Mouse (Mus musculus): ENCODE measurements at regions not wholly inside any gene's neighbourhood (a gene's known extent, or its start where the extent isn't known, plus 50 kb on each side); places are given as distances from the start of the nearest gene placed in this dataset.

DNA sequence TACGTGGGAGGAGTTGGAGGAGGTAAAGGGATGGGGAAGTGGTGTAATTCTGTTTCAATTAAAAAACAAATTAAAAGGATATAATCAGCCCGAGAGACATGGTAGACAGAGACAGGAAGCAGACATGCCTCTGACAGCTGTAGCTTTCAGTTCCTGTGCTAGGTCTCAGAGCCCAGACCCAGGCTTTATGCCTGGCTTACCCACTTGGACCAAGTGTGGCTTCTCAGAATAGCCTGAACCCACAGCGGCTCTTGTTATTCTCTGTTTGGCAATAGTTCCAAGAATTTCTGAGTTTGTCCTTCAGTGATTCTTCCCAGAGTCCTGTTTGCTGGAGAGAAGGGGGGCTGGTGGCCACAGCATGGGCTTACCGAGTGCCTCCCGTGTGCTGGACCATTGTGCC, 182.4 kb downstream of the Pten start:
- ATAC-seq (ENCODE audit: low TSS enrichment): no peak

DNA sequence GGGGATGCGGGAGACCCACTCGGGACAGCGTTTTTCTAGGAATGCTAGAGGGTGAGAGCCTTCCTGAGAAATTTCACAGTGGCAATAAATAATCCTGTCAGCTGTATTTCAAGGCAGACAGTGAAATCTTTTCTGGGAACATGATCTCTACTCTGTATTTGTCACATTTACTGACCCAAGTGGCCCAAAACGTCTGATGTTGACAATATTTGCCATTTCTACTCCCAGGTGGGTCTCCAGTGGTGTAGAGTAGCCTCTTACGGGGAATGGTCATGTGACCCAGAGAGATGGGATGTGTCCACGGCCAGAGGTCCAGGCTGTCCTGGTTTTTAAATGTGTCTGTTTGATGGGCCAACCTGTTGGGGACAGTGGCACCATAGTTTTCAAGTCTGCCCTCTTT, 183.5 kb downstream of the Pten start:
- no peak for ATAC-seq (ENCODE audit: low TSS enrichment)

DNA sequence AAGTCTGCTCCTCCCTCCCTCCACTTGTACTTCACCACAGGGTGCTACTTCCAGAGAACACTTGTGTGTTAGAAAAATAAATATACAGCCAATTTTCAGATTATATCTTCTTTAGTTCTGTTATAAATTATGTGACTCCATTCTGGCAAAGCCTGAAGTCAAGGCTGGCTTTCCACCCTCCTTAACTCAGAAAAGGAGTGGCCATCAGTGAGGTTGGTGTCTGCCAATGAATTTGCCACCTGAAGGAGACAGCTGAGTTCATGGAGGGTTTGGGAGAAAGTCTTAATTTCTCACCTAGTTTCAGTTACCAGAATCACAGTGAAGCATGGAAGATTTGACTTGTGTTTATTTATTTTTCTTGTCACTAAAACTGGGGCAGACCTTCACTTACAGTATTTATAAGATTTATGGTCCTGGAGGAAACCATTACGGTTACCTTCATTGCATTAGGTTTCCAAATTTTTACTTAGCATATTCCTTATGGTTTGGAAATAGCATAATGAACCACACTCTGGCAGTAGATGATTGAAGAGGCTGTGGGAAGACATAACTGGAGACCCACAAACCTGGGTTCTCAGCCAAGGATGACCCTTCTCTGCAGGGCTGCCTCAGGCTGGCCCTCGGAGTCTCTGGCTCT, 186.4 kb downstream of the Pten start:
- no peak for ATAC-seq (ENCODE audit: low TSS enrichment)

DNA sequence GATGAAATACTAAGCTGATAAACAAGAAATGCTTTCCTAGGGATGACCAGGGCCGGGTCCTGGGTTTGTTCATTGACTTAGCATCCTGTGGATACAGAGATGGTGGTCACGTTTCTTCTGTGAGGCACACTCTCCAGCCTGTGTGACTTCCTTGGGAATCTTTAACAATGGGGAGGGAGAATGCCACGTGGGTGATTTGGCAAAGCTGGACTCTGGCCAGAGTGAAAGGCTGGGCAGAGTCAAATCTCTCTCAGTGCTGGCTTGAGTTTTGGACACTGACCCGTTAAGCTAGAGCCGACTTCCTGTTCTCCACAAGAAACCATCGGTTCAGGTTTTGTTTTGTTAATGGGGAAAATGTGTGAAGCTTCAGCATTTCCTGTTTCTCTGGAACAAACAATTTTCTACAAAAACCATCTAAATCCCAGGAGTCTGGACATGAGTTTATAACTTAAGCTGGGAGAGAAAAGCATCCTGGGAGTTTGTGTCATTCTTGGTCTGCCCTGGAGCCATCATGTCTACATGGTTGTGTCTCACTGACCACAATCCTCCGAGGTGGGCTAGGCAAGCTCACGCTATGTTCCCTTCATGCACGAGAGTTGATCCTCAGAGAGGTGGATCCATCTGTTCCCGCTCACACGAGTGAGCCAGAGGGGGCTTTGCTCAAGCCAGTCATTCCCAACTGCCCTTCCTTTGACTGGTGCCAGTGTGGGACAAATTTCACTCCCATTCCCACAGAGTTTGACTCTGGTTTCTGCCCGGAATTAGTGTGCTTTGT, 190.0 kb downstream of the Pten start:
- ATAC-seq (ENCODE audit: low TSS enrichment): no peak

DNA sequence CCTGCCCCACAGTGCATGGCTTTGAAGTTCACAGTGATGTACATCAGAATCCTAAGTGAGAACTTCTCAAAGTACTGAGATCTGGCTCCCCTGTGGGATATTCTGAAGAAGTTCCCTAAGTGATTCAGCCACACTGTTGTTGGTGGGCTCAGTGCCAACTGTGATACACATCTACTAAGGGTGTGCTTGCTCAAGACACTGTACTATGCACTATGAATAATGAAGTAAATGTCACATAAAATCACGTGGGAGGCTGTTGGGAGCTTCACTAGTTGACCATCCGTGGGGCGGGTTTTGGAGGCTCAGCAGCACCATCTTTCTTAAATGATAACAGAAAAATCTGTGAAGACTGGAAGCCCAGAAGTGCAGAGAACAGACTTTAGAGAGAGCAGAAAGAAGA, 193.0 kb downstream of the Pten start:
- no peak for ATAC-seq (ENCODE audit: low TSS enrichment)

DNA sequence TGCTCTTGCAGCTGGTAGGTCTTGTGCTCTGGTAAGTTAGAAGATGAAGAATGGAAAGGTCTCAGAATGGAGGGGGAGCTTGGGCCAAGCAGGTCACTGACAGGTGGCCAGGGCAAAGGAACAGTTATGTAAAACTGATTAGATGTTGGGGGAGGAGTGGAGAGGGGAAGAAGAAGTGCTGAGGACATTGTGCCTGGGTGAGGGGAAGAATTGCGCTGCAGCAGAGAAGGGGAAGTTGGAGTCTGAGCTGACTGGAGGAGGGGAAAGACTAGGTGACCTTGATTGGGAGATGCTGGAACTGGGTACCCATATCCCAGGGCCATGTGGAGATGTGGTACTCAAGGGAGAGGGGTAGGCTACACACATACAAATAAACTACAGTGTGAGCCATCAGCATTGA, 193.5 kb downstream of the Pten start:
- no peak for ATAC-seq (ENCODE audit: low TSS enrichment)

DNA sequence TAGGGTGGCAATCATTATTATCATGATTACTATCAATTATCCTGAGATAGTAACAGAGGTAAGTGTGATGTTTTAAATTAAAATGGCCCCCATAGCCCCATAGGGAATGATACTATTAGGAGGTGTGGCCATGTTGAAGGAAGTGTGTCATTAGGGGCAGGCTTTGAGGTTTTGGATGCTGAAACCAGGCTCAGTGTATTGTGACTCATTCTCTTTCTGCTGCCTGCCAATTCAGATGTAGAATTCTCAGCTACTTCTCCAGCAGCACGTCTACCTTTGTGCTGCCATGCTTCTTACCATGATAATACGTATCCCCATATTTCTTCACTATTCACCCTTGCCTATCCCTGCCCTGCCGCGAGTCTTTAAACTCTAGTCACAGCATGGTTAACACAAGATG, 195.1 kb downstream of the Pten start:
- ATAC-seq (ENCODE audit: low TSS enrichment): no peak

DNA sequence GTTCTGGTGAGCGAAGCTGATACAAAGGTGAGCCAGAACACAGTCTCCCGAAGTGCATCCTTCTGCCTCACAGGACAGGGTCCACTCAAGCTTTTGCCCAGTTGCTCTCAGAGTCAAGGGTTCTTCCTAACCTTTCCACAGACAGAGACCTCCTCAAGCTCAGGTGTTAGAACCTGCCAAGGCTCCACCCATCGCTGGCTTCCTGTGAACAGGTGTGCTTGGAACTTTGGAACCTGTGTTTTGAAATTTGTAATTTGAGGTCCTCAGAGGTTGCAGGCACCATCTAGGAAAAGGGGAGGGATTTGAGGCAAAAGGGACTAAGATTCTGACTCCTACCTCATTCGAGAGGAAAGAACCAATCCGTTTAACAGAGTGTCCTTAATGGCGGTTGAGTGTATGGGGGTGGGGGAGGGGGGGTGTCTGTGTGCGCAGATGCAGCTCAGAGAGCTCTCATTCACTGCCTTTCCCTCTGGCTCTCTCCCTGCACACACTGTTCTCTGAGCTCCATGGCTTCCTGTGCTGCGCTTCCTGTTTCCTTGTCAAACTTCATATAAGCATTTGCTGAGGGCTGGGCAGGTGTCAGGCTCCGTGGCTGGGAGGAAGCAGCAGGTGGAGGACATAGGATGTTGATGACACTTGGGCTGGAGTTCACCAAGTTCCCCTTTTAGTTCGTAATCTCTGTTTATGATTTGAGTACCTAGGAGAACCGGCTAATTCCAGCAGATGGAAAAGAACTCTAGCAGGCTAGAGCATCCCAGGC, 195.8 kb downstream of the Pten start:
- ATAC-seq (ENCODE audit: low TSS enrichment): no peak

DNA sequence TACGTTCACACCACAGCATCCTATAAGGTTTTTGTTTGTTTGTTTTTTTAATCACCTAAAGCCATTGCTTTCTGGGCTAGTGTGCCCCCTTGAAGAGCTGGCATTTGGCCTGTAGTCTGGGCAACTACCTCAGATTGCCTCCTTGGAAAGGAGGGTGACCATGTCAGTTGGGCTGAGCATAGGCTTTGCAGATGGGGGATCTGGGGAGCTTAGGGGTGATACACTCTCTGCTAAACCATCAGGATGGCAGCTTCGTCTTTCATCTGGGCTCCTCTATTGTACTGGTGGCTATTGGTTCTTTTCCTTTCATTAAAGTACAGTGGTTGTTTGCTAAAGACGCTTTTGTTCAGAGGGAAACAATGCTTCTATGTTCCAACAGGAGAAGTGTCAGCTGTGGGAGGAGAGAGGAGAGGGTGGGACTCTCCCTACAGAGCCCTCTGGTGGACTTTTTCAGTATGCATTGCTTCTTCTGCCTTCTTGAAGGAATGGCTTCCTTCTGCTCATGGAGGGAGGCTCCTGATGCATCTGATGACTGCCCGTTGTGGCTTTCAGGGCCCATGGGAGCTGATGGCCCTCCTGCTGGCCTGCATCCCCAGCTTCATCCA, 196.8 kb downstream of the Pten start:
- peak; percentile 69 for ATAC-seq (ENCODE audit: low TSS enrichment)

DNA sequence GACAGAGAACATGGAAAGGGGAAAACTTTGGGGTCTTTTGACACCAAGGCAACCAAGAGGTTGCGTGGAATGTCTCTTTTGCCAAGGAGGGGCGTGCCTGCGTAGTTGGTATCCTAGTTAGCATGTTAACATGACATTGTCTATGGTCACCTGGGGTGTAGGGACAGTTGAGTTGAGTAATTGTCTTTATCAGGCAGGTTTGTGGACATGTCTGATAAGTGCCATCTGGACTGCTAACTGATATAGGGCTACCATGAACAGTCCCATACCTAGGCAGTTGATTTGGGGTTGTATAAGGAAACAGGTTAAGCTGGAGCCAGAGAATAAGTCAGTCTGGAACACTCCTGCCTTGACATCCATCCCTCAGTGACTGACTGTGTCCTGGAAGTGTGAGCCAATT, 197.6 kb downstream of the Pten start:
- ATAC-seq (ENCODE audit: low TSS enrichment): no peak

DNA sequence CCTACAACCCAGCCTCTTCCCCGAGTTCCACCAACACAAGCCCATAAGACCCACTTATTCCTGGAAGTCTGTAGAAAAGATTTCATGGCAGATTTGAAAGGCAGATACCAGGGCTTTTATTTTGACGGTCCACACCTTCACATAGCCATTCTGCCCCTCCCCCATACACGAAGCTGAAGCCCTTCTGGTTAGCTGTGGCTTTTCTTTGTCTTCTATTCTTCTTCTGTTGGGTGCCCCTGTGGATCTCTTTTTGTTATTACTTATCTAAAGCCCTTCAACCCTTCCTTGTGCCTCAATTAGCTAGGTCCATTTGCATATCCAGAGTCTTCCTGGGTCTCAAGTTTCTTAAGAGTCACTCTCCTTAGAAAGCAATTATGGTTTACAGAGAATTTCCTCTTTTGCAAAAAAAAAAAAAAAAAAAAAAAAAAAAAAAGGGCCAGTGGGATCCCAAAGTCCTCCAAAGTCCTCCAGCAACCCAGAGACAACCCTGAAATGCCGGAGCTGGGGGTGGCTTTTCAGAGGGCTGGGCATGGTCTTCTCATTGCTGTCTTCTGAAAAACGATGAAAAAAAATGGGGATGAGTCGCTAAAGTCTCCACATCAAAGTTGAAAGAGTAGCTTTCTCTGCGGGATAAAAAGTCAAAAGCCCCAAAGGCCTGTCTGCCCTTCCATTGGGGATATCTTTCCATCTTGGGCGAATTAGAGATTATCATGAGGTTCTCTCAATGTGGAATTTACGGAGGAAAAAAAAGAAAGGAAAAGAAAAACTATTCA, 199.0 kb downstream of the Pten start:
- no peak for ATAC-seq (ENCODE audit: low TSS enrichment)

DNA sequence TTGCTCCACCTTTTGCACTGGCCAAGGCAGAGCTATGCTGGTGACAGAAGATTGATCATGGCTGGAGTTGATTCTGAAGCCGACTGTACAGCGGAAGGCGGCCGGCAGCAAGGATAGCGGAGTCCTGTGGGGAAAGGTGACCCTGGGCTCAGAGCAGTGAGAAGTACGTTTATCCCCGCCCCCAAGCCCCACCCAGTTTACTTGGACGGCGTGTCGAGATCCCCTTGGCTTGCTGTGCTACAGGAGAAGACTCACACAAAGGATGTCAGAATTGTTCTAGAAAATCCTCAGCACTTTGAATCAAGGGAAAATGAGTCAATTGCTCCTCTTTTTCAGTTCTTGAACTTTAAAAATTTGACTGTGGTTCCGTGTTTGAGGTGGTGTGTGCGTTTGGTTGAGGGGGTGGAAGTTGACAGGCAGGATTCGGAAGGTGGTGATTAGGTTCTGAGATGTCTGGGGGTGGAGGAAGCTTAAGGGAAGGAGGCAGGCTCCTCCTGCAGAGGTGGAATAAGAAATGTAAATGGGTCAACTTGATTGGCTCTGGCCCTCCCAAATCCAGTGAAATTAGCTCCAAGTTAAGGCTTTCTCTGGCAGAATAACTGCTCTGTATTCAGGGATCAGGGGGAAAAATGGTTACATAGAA, 199.7 kb downstream of the Pten start:
- ATAC-seq (ENCODE audit: low TSS enrichment): peak; percentile 66

DNA sequence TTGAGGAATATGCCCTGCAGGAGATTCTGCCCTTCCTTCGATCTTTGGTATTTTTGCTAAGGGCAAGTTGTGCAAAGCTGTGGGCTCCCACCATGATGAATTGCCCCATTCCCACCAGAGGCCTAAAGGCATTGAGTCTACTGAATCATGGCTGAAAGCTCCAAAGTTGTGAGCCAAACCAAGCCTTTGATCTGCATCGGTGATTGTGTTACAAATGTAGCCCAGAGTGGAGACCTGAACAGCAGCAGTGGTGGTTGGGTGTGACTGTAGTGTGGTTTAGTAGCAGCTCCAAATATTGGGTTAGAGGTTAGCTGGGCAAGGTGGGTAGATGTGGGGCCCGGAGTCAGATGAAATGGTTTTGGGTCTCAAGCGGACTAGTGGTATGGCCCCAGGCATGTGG, 201.0 kb downstream of the Pten start:
- ATAC-seq (ENCODE audit: low TSS enrichment): no peak

DNA sequence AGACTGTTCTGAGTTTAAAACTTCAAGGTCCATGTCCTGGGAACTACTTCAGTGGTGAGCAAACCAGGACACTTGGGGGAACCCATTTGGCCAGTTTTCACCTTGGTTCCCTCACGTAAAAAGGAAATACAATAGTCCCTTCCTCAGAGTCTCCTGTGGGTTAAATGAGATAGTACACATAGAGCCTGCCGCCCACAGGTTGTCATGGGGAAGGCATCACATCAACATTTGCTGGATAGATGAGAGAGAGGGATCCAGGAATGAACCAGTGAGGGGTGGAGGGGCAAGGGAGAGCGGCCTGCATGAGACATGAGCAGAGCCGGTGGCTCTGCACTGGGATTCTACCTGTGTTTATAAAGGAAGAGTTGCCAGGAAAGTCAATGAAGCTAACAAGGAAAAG, 201.5 kb downstream of the Pten start:
- no peak for ATAC-seq (ENCODE audit: low TSS enrichment)

DNA sequence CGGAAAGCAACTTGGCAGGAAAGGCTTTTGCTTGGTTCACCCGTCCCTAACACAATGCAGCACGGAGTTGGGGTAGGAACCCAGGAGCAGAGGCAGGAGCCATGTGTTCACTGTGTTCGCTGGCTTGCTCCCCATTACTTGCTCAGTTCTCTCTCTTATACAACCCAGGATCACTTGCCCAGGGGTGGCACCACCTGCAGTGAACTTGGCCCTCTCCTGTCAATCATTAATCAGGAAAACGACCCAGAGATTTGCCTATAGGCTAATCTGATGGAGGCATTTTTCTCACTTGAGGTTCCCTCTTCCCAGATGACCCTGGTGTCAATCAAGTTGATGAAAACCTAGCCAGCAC, 202.5 kb downstream of the Pten start:
- no peak for ATAC-seq (ENCODE audit: low TSS enrichment)

DNA sequence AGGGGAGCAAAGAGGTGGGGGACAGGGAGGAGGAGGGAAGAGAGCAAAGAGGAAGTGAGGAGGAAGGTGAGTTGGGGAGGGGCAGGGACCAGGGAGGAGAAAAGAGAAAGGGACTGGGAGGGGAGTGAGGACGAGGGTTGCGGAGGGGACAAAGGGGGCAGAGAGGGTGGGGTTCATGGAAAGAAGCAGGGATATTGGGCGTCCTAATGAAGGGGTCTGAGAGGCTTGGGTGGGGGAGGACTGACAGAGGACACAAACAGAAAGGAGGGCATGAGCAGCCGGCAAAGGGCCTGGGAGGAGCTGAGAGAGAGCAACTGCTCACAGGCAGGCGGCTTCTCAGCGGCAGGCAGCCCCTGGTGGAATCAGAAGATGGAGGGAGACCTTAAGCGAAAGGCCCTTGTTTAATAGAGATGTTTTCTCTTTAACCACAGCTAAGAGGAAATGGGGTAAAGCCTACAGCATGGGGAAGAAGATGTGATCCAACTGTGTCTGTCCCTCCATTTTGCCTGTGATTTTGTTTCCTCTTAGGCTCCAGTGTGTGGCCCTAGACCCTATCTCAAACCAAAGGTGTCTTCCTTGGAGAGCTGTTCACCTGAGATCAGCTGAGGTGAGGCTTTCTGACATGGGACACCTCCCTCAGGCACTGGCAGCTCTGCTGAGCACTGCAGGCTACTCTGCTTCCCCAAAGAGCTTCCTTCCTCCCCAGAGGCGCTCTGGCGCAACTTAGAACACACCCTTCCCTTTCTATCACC, 203.1 kb downstream of the Pten start:
- no peak for ATAC-seq (ENCODE audit: low TSS enrichment)

DNA sequence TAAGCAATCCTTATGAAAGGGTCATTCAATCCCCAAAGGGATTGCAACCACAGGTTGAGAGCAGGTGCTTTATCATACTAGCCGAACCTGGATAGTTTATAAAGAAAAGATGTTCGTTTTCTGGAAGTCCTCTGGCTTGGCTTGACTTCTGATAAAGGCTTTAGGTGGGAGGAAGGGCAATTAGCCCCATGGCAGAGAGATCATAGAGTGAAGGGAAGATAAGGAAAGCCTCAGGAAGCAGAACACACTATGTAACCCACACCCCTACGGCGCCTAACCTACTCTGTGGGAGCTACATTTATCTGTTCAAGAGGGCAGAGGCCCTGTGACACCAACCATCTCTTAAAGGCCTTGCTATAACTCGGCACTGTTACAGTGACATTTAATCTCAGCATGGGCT, 204.2 kb downstream of the Pten start:
- no peak for ATAC-seq (ENCODE audit: low TSS enrichment)

DNA sequence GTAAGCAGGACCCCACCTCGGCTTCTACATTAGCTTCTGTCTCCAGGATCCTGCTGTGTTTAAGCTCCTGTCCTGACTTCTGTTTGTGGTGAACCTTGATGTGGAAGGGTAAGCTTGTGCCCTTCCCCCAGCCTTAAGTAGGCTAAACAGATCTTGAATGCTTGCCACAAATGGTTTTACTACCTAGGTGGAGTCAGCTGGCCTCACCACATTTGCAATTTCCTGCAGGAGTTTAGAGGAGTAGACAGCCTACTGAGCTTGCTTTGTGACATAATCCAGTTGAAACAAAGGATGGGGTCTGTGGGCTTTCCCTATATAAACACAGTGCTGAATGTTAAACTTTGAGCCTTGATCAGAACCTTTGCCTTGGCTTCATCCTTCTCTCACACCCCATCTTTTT, 206.7 kb downstream of the Pten start:
- ATAC-seq (ENCODE audit: low TSS enrichment): no peak

DNA sequence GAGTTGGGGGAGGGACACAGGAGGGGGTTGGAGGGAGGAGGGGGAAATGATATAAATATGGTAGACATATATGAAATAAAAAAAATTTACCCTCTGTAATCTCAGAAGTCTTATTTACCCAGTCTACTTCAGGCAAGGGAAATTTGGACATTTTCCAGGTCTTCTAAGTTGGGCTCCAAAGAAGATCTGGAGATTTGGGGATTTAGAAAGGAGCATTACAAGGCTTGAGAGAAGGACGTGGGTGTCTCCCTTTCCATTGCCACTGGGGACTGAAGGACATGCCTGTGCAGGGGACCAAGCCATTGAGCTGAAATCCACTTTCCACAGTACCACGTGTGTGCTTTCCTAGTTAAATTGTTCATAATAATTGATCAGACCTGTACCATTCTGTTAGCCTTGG, 208.2 kb downstream of the Pten start:
- ATAC-seq (ENCODE audit: low TSS enrichment): no peak

DNA sequence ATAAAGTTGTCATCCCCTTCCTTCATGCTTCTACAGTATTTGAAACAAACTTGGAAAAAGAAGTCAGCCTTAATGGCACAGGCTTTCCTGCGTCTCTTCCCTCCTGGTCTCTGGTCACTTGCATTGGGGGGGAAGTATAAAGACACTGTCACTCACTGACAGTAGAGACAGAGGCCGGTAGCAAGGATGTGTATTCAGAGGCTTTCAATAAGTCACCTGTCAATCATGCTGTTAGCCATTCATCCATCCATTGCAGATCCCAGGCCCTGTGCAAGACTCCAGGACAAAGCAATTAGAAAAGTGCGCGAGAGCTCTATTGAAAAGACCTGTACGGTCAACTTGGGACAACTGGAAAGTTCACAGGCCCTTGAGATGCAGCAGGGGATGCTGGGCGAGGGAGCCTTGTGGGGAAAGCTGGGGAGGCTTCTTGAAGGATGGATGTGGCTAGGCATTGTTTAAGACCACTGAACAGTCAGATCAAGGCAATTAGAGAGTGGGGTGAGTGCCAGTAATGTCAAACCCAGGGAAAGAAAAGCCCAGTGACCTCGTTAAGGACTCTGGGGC, 212.0 kb downstream of the Pten start:
- no peak for ATAC-seq (ENCODE audit: low TSS enrichment)

Data from frontal cortex, adult (tissue).